Comparison of ENCODE assay signal across 17 mouse cellular contexts in genomic region chr7:19768251-19768650, GRCm38 (mm10). TPM values are rescaled to one million over a fixed set of nuclear protein-coding genes. Genes with fewer than 3 reads are reported as not detected.
A peak's percentile ranks its signal among the peaks of the same experiment; 100 is the strongest.
DNase-seq lines count a peak whose midpoint lies in the region; ATAC-seq and TF ChIP-seq lines count a peak whose summit lies in the region.
"Had no signal": no experiment of that assay in that cellular context is flagged by ENCODE, and none has a peak within 500 bp of the region (broad histone marks: within the 10 kb centered on the region; RNA-seq: fewer than 3 reads in every experiment).

No protein-coding gene starts in this region.

- TF ChIP-seq POLR2A in ES-Bruce4 (IDR thresholded peaks at IDR 0.05; ENCODE audit: insufficient read depth, low read length): no peak

- ATAC-seq in heart, embryonic 16.5 days (replicated peaks; ENCODE audit: extremely low read depth, insufficient read depth, low FRiP score): peak; percentile 38; the same call in 1 of the 2 replicates
- ATAC-seq in limb, embryonic 12.5 days (ENCODE audit: insufficient number of reproducible peaks, insufficient read depth, low FRiP score, low TSS enrichment, low read depth): no peak
- no peak for ATAC-seq in forebrain, embryonic 14.5 days
- ATAC-seq in midbrain, embryonic 15.5 days (replicated peaks): no peak
- ATAC-seq: hindbrain, postnatal 0 days; liver, embryonic 12.5 days had no signal

- no peak for TF ChIP-seq EP300 in ES-Bruce4 (IDR thresholded peaks at IDR 0.05; ENCODE audit: insufficient read depth, low read depth, low read length)

- no peaks in the 10 kb centered on the region for H3K9me3 ChIP-seq in heart, embryonic 10.5 days
- peaks cover 15% of the 10 kb centered on the region for H3K9me3 ChIP-seq in ES-Bruce4 (replicated peaks; ENCODE audit: control insufficient read depth, insufficient read depth, low read length, poor library complexity, severe bottlenecking)
- H3K9me3 ChIP-seq in heart, embryonic 16.5 days (replicated peaks; ENCODE audit: control insufficient read depth, low read length): no peaks in the 10 kb centered on the region
- H3K9me3 ChIP-seq in limb, embryonic 12.5 days: no peaks in the 10 kb centered on the region
- H3K9me3 ChIP-seq in forebrain, embryonic 14.5 days (replicated peaks; ENCODE audit: control insufficient read depth, low read length): no peaks in the 10 kb centered on the region
- H3K9me3 ChIP-seq in midbrain, embryonic 15.5 days: no peaks in the 10 kb centered on the region
- H3K9me3 ChIP-seq: liver, embryonic 12.5 days; midbrain, embryonic 12.5 days; neural tube, embryonic 15.5 days had no signal

- peak overlapping the region; percentile 74 for H3K4me3 ChIP-seq in heart, embryonic 10.5 days
- H3K4me3 ChIP-seq in ES-Bruce4 (ENCODE audit: low read depth, low read length): no peak overlapping the region
- peak overlapping the region; percentile 61 for H3K4me3 ChIP-seq in heart, embryonic 16.5 days (ENCODE audit: low read length)
- H3K4me3 ChIP-seq in limb, embryonic 12.5 days (replicated peaks): no peak overlapping the region
- no peak overlapping the region for H3K4me3 ChIP-seq in forebrain, embryonic 14.5 days (ENCODE audit: low read depth, low read length)
- H3K4me3 ChIP-seq in midbrain, embryonic 15.5 days: no peak overlapping the region
- H3K4me3 ChIP-seq: liver, embryonic 12.5 days; midbrain, embryonic 12.5 days; neural tube, embryonic 15.5 days had no signal

- TF ChIP-seq CTCF in ES-Bruce4 (IDR thresholded peaks at IDR 0.05; ENCODE audit: low read depth, low read length): no peak

- peaks cover 8% of the 10 kb centered on the region; the same call in 1 of the 2 replicates for H3K27me3 ChIP-seq in heart, embryonic 10.5 days (ENCODE audit: insufficient read depth, poor library complexity, severe bottlenecking)
- H3K27me3 ChIP-seq in ES-Bruce4 (ENCODE audit: control insufficient read depth, insufficient read depth, low read length, poor library complexity, severe bottlenecking): no peaks in the 10 kb centered on the region
- no peaks in the 10 kb centered on the region for H3K27me3 ChIP-seq in heart, embryonic 16.5 days (ENCODE audit: control insufficient read depth, insufficient read depth, low read length)
- peaks cover 36% of the 10 kb centered on the region for H3K27me3 ChIP-seq in limb, embryonic 12.5 days
- H3K27me3 ChIP-seq in forebrain, embryonic 14.5 days (replicated peaks; ENCODE audit: control insufficient read depth, insufficient read depth, low read length): peaks cover 12% of the 10 kb centered on the region; the same call in 1 of the 2 replicates
- peaks cover 41% of the 10 kb centered on the region for H3K27me3 ChIP-seq in midbrain, embryonic 15.5 days (replicated peaks)

- peaks cover 32% of the 10 kb centered on the region for H3K36me3 ChIP-seq in heart, embryonic 10.5 days
- H3K36me3 ChIP-seq in ES-Bruce4 (ENCODE audit: control insufficient read depth, insufficient read depth, low read length, poor library complexity, severe bottlenecking): peaks cover 31% of the 10 kb centered on the region
- H3K36me3 ChIP-seq in heart, embryonic 16.5 days (ENCODE audit: control insufficient read depth, insufficient read depth): peaks cover 35% of the 10 kb centered on the region
- H3K36me3 ChIP-seq in limb, embryonic 12.5 days: peaks cover 15% of the 10 kb centered on the region; the same call in 1 of the 2 replicates
- H3K36me3 ChIP-seq in forebrain, embryonic 14.5 days (ENCODE audit: control insufficient read depth, insufficient read depth, low read length): no peaks in the 10 kb centered on the region
- no peaks in the 10 kb centered on the region for H3K36me3 ChIP-seq in midbrain, embryonic 15.5 days (replicated peaks)
- H3K36me3 ChIP-seq: liver, embryonic 12.5 days; midbrain, embryonic 12.5 days; neural tube, embryonic 15.5 days had no signal

- peaks cover 51% of the 10 kb centered on the region for H3K4me1 ChIP-seq in heart, embryonic 10.5 days
- peaks cover 4% of the 10 kb centered on the region for H3K4me1 ChIP-seq in ES-Bruce4 (ENCODE audit: control insufficient read depth, insufficient read depth, low read length)
- H3K4me1 ChIP-seq in heart, embryonic 16.5 days (ENCODE audit: control insufficient read depth, insufficient read depth, low read length): peaks cover 35% of the 10 kb centered on the region
- H3K4me1 ChIP-seq in limb, embryonic 12.5 days (replicated peaks): peaks cover 32% of the 10 kb centered on the region
- peaks cover 6% of the 10 kb centered on the region; the same call in 1 of the 2 replicates for H3K4me1 ChIP-seq in forebrain, embryonic 14.5 days (ENCODE audit: control insufficient read depth, insufficient read depth, low read length)
- peaks cover 15% of the 10 kb centered on the region for H3K4me1 ChIP-seq in midbrain, embryonic 15.5 days

- intact Hi-C loops in heart, postnatal 25 days (cut with DNase I): no loop called here

- H3K9ac ChIP-seq in ES-Bruce4 (ENCODE audit: low read depth, poor library complexity, severe bottlenecking): peak overlapping the region; percentile 77
- H3K9ac ChIP-seq in heart, embryonic 16.5 days (ENCODE audit: low read length): peak overlapping the region; percentile 79
- no peak overlapping the region for H3K9ac ChIP-seq in limb, embryonic 12.5 days (replicated peaks)
- no peak overlapping the region for H3K9ac ChIP-seq in forebrain, embryonic 14.5 days (ENCODE audit: low read length)
- no peak overlapping the region for H3K9ac ChIP-seq in midbrain, embryonic 15.5 days
- H3K9ac ChIP-seq: liver, embryonic 12.5 days; midbrain, embryonic 12.5 days; neural tube, embryonic 15.5 days had no signal

- DNase-seq in heart, embryonic 10.5 days (ENCODE audit: low spot score): no peak
- no peak for DNase-seq in heart, postnatal 25 days (ENCODE audit: low spot score)
- no peak for DNase-seq in thymus, postnatal 36 days
- no peak for DNase-seq in forebrain, embryonic 14.5 days (ENCODE audit: low spot score)
- DNase-seq: B cell, adult 2 months; gastrocnemius, postnatal 10 days; right cerebral cortex, postnatal 25 days had no signal

- peak overlapping the region; percentile 93 for H3K27ac ChIP-seq in heart, embryonic 10.5 days
- H3K27ac ChIP-seq in ES-Bruce4 (ENCODE audit: insufficient read depth, low read length): no peak overlapping the region
- H3K27ac ChIP-seq in heart, embryonic 16.5 days (ENCODE audit: low read length): peak overlapping the region; percentile 73
- H3K27ac ChIP-seq in limb, embryonic 12.5 days: no peak overlapping the region
- no peak overlapping the region for H3K27ac ChIP-seq in forebrain, embryonic 14.5 days (ENCODE audit: low read depth, low read length)
- H3K27ac ChIP-seq in midbrain, embryonic 15.5 days: no peak overlapping the region
- H3K27ac ChIP-seq: hindbrain, postnatal 0 days; liver, embryonic 12.5 days; midbrain, embryonic 12.5 days; neural tube, embryonic 15.5 days had no signal

- H3K4me2 ChIP-seq in heart, embryonic 16.5 days (ENCODE audit: low read depth, low read length): peak overlapping the region; percentile 97
- H3K4me2 ChIP-seq in limb, embryonic 12.5 days: peak overlapping the region; percentile 82
- no peak overlapping the region for H3K4me2 ChIP-seq in forebrain, embryonic 14.5 days (ENCODE audit: low read length)
- H3K4me2 ChIP-seq in midbrain, embryonic 15.5 days: no peak overlapping the region
- H3K4me2 ChIP-seq: liver, embryonic 12.5 days; midbrain, embryonic 12.5 days; neural tube, embryonic 15.5 days had no signal

- 42% methylated on average over 14 of the region's 14 CpGs for WGBS in heart, embryonic 10.5 days
- 39% methylated on average over 14 of the region's 14 CpGs for WGBS in heart, embryonic 16.5 days
- 76% methylated on average over 14 of the region's 14 CpGs for WGBS in limb, embryonic 12.5 days
- 69% methylated on average over 14 of the region's 14 CpGs for WGBS in forebrain, embryonic 14.5 days
- WGBS in midbrain, embryonic 15.5 days: 70% methylated on average over 14 of the region's 14 CpGs

RNA-seq across cellular contexts. Expression of gene Bcam, which starts 2.6 kb away (rescaled TPM):
- polyA plus RNA-seq in heart, embryonic 10.5 days (2016; fragmentation: Nextera tagmentation; extraction: Ambion mirVana): 140 and 193 TPM in 2 replicates
- total RNA-seq in heart, postnatal 25 days (2021): 100 to 1,000 TPM; 220 to 229 TPM
- polyA plus RNA-seq in ES-Bruce4 (2011; ENCODE audit: insufficient read depth, insufficient read length, low read depth, missing spikeins): 138 and 154 TPM in 2 replicates
- polyA plus RNA-seq in heart, embryonic 16.5 days (2015; fragmentation: Nextera tagmentation; extraction: Ambion mirVana): 413 and 444 TPM in 2 replicates
- polyA plus RNA-seq in limb, embryonic 12.5 days (2016; fragmentation: Nextera tagmentation; extraction: Ambion mirVana): 59.7 and 63.3 TPM in 2 replicates
- polyA plus RNA-seq in forebrain, embryonic 14.5 days (2014; fragmentation: Nextera tagmentation; extraction: Ambion mirVana): 5.8 and 7.6 TPM in 2 replicates
- polyA plus RNA-seq in midbrain, embryonic 15.5 days (2015; fragmentation: Nextera tagmentation; extraction: Ambion mirVana): 12.4 and 13.8 TPM in 2 replicates

RNA-seq across cellular contexts. Expression of gene Nectin2, which starts 18.0 kb away (rescaled TPM):
- polyA plus RNA-seq in heart, embryonic 10.5 days (2016; fragmentation: Nextera tagmentation; extraction: Ambion mirVana): 130 and 138 TPM in 2 replicates
- total RNA-seq in heart, postnatal 25 days (2021): 10 to 100 TPM; 31.1 to 31.9 TPM
- polyA plus RNA-seq in ES-Bruce4 (2011; ENCODE audit: insufficient read depth, insufficient read length, low read depth, missing spikeins): 86.7 and 97.9 TPM in 2 replicates
- 63.5 and 76.8 TPM in 2 replicates for polyA plus RNA-seq in heart, embryonic 16.5 days (2015; fragmentation: Nextera tagmentation; extraction: Ambion mirVana)
- 65.0 and 74.9 TPM in 2 replicates for polyA plus RNA-seq in limb, embryonic 12.5 days (2016; fragmentation: Nextera tagmentation; extraction: Ambion mirVana)
- 33.0 and 39.7 TPM in 2 replicates for polyA plus RNA-seq in forebrain, embryonic 14.5 days (2014; fragmentation: Nextera tagmentation; extraction: Ambion mirVana)
- polyA plus RNA-seq in midbrain, embryonic 15.5 days (2015; fragmentation: Nextera tagmentation; extraction: Ambion mirVana): 56.3 and 60.8 TPM in 2 replicates

RNA-seq across cellular contexts. Expression of gene Cblc, which starts 28.4 kb away (rescaled TPM):
- polyA plus RNA-seq in heart, embryonic 10.5 days (2016; fragmentation: Nextera tagmentation; extraction: Ambion mirVana): 1.1 and 1.2 TPM in 2 replicates
- total RNA-seq in heart, postnatal 25 days (2021): under 1 TPM in 1 of 2 experiments, not detected in 1; 0.73 TPM
- 17.1 and 23.2 TPM in 2 replicates for polyA plus RNA-seq in ES-Bruce4 (2011; ENCODE audit: insufficient read depth, insufficient read length, low read depth, missing spikeins)
- 1.2 and 2.0 TPM in 2 replicates for polyA plus RNA-seq in heart, embryonic 16.5 days (2015; fragmentation: Nextera tagmentation; extraction: Ambion mirVana)
- polyA plus RNA-seq in limb, embryonic 12.5 days (2016; fragmentation: Nextera tagmentation; extraction: Ambion mirVana): 2.8 and 3.1 TPM in 2 replicates
- polyA plus RNA-seq in forebrain, embryonic 14.5 days (2014; fragmentation: Nextera tagmentation; extraction: Ambion mirVana): not detected in 2 replicates
- polyA plus RNA-seq in midbrain, embryonic 15.5 days (2015; fragmentation: Nextera tagmentation; extraction: Ambion mirVana): 0.40 and 0.57 TPM in 2 replicates
- total RNA-seq: common myeloid progenitor, adult 5-6 weeks; hindbrain, postnatal 0 days; layer of hippocampus, postnatal 10 days had no signal

RNA-seq across cellular contexts. Expression of gene Tomm40, which starts 53.0 kb away (rescaled TPM):
- polyA plus RNA-seq in heart, embryonic 10.5 days (2016; fragmentation: Nextera tagmentation; extraction: Ambion mirVana): 237 and 260 TPM in 2 replicates
- total RNA-seq in heart, postnatal 25 days (2021): 100 to 1,000 TPM; 112 to 113 TPM
- polyA plus RNA-seq in ES-Bruce4 (2011; ENCODE audit: insufficient read depth, insufficient read length, low read depth, missing spikeins): 68.2 TPM in 2 replicates
- 146 and 158 TPM in 2 replicates for polyA plus RNA-seq in heart, embryonic 16.5 days (2015; fragmentation: Nextera tagmentation; extraction: Ambion mirVana)
- polyA plus RNA-seq in limb, embryonic 12.5 days (2016; fragmentation: Nextera tagmentation; extraction: Ambion mirVana): 166 and 174 TPM in 2 replicates
- 86.3 and 109 TPM in 2 replicates for polyA plus RNA-seq in forebrain, embryonic 14.5 days (2014; fragmentation: Nextera tagmentation; extraction: Ambion mirVana)
- 139 and 156 TPM in 2 replicates for polyA plus RNA-seq in midbrain, embryonic 15.5 days (2015; fragmentation: Nextera tagmentation; extraction: Ambion mirVana)

RNA-seq across cellular contexts. Expression of gene Bcl3, which starts 54.3 kb away (rescaled TPM):
- polyA plus RNA-seq in heart, embryonic 10.5 days (2016; fragmentation: Nextera tagmentation; extraction: Ambion mirVana): 1.3 and 2.7 TPM in 2 replicates
- 1 to 10 TPM; 3.0 to 3.9 TPM for total RNA-seq in heart, postnatal 25 days (2021)
- 17.3 and 27.3 TPM in 2 replicates for polyA plus RNA-seq in ES-Bruce4 (2011; ENCODE audit: insufficient read depth, insufficient read length, low read depth, missing spikeins)
- polyA plus RNA-seq in heart, embryonic 16.5 days (2015; fragmentation: Nextera tagmentation; extraction: Ambion mirVana): 3.1 and 4.1 TPM in 2 replicates
- polyA plus RNA-seq in limb, embryonic 12.5 days (2016; fragmentation: Nextera tagmentation; extraction: Ambion mirVana): 0.54 and 0.82 TPM in 2 replicates
- 0.75 TPM in 1 of 2 replicates, not detected in the other for polyA plus RNA-seq in forebrain, embryonic 14.5 days (2014; fragmentation: Nextera tagmentation; extraction: Ambion mirVana)
- 0.89 and 1.7 TPM in 2 replicates for polyA plus RNA-seq in midbrain, embryonic 15.5 days (2015; fragmentation: Nextera tagmentation; extraction: Ambion mirVana)

Comparison
In these comparisons a context has a peak if more than half of its experiments do, and no peak if none do; other contexts are left out.
1. H3K27ac ChIP-seq: peak in heart, embryonic 10.5 days (single experiment) and heart, embryonic 16.5 days (single experiment); none in ES-Bruce4 (single experiment), limb, embryonic 12.5 days (single experiment), forebrain, embryonic 14.5 days (single experiment) and midbrain, embryonic 15.5 days (single experiment).
2. H3K4me3 ChIP-seq: peak in heart, embryonic 10.5 days (single experiment) and heart, embryonic 16.5 days (single experiment); none in ES-Bruce4 (single experiment), limb, embryonic 12.5 days (single experiment), forebrain, embryonic 14.5 days (single experiment) and midbrain, embryonic 15.5 days (single experiment).
3. H3K9ac ChIP-seq: peak in ES-Bruce4 (single experiment) and heart, embryonic 16.5 days (single experiment); none in limb, embryonic 12.5 days (single experiment), forebrain, embryonic 14.5 days (single experiment) and midbrain, embryonic 15.5 days (single experiment).
4. H3K4me2 ChIP-seq: peak in heart, embryonic 16.5 days (single experiment) and limb, embryonic 12.5 days (single experiment); none in forebrain, embryonic 14.5 days (single experiment) and midbrain, embryonic 15.5 days (single experiment).